Mouse (Mus musculus) liver, embryonic 11.5 days (tissue): ENCODE results near the gene Slc39a13. TPM values are rescaled to one million over a fixed set of nuclear protein-coding genes. Genes with fewer than 3 reads are reported as not detected.

ENCODE experiments used
- ATAC-seq: fragments of 200-750 bp; cut with Nextera tagmentation; replicated peaks from 2 replicates; pipeline ENCODE4 v1.8.0; 2017; ENCODE audit warnings: moderate number of reproducible peaks, mild to moderate bottlenecking, moderate TSS enrichment, moderate library complexity; ENCODE audit not compliant: low FRiP score
- DNase-seq: peaks from one replicate; pipeline ENCODE4 v3.0.0-alpha.2; 2017; ENCODE audit warnings: low spot score
- H3K27ac ChIP-seq: fragments of 300-500 bp; sonication (generic); 2 replicates; pipeline ENCODE4 v1.5.1; 2014; ENCODE audit warnings: mild to moderate bottlenecking, low read depth, low read length, control low read depth
- H3K27me3 ChIP-seq: fragments of 300-500 bp; sonication (generic); replicated peaks from 2 replicates; pipeline ENCODE4 v1.6.1; 2014; ENCODE audit warnings: low read length, mixed read lengths; ENCODE audit not compliant: control insufficient read depth, insufficient read depth
- H3K36me3 ChIP-seq: fragments of 300-500 bp; sonication (generic); 2 replicates; pipeline ENCODE4 v1.6.1; 2014; ENCODE audit warnings: mild to moderate bottlenecking, low read length, moderate library complexity, mixed read lengths; ENCODE audit not compliant: control insufficient read depth, insufficient read depth
- H3K4me1 ChIP-seq: fragments of 300-500 bp; sonication (generic); replicated peaks from 2 replicates; pipeline ENCODE4 v1.6.1; 2014; ENCODE audit warnings: low read length, mixed read lengths; ENCODE audit not compliant: control insufficient read depth, insufficient read depth
- H3K4me2 ChIP-seq: fragments of 300-500 bp; sonication (generic); 2 replicates; pipeline ENCODE4 v1.6.1; 2014; ENCODE audit warnings: mild to moderate bottlenecking, control low read depth, moderate library complexity
- H3K4me3 ChIP-seq: fragments of 300-500 bp; sonication (generic); 2 replicates; pipeline ENCODE4 v1.5.1; 2014; ENCODE audit warnings: low read depth, low read length, control low read depth
- H3K9ac ChIP-seq: fragments of 300-500 bp; sonication (generic); 2 replicates; pipeline ENCODE4 v1.6.1; 2014; ENCODE audit warnings: low read depth, low read length, control low read depth
- H3K9me3 ChIP-seq: fragments of 300-500 bp; sonication (generic); 2 replicates; pipeline ENCODE4 v1.6.1; 2016; ENCODE audit warnings: low read length, inconsistent platforms, mixed read lengths; ENCODE audit not compliant: control insufficient read depth
- WGBS: fragments of 180-500 bp; shearing (Covaris S2); extraction: QIAGEN DNeasy Blood & Tissue Kit; methylation state at CpG from one replicate; pipeline ENCODE4 v1.1.7; 2014; 5-methylcytosine and 5-hydroxymethylcytosine counted together
- polyA plus RNA-seq: library from polyadenylated mRNA; unstranded; fragments of >200 nt; fragmentation: Nextera tagmentation; extraction: Ambion mirVana; gene quantifications from 2 replicates; pipeline ENCODE4 v1.2.1, GENCODE M21; 2014

The Slc39a13 gene
- polyA plus RNA-seq, 1 experiment from 2014 or later = 19.6 TPM

GRCm38 (mm10) chr2:91085494-91086391, 15.5 kb upstream of the Slc39a13 start:
- 85% methylated on average over 14 of the region's 14 CpGs for WGBS
- Histone ChIP-seq H3K4me2 (no peak overlapping the region), H3K36me3 (no peaks in the 10 kb centered on the region), H3K27me3 (no peaks in the 10 kb centered on the region), H3K4me3 (no peak overlapping the region), H3K27ac (no peak overlapping the region), H3K4me1 (peaks cover 13% of the 10 kb centered on the region), H3K9ac (no peak overlapping the region), H3K9me3 (no peaks in the 10 kb centered on the region)
- ATAC-seq (no peak), DNase-seq (no peak)

- H3K27me3 ChIP-seq = no peaks in the 10 kb centered on the region
- H3K4me1 ChIP-seq = peaks cover 12% of the 10 kb centered on the region
- no peaks in the 10 kb centered on the region for H3K9me3 ChIP-seq
- no peaks in the 10 kb centered on the region for H3K36me3 ChIP-seq
- no peak overlapping the region for H3K4me3 ChIP-seq
- no peak for ATAC-seq
- DNase-seq = no peak
- H3K4me2 ChIP-seq = peak overlapping the region; percentile 12
- no peak overlapping the region for H3K9ac ChIP-seq
- H3K27ac ChIP-seq = peak overlapping the region; percentile 10; the same call in 1 of the 2 replicates
- WGBS = 64% methylated on average over 15 of the region's 15 CpGs
Measured at GRCm38 (mm10) chr2:91084179-91084820, 14.1 kb upstream of the Slc39a13 start.

GRCm38 (mm10) chr2:91083366-91083940, 13.2 kb upstream of the Slc39a13 start:
- 0 out of 2 replicates have a peak, but pooled peaks have one; percentile 4 for ATAC-seq
- DNase-seq = no peak
- peak overlapping the region; percentile 65; the same call in 1 of the 2 replicates for H3K27ac ChIP-seq
- peak overlapping the region; percentile 18 for H3K4me2 ChIP-seq
- no peaks in the 10 kb centered on the region for H3K9me3 ChIP-seq
- H3K4me3 ChIP-seq = no peak overlapping the region
- H3K36me3 ChIP-seq = no peaks in the 10 kb centered on the region
- H3K27me3 ChIP-seq = no peaks in the 10 kb centered on the region
- 50% methylated on average over 1 of the region's 1 CpGs for WGBS
- H3K4me1 ChIP-seq = peaks cover 11% of the 10 kb centered on the region
- H3K9ac ChIP-seq = no peak overlapping the region

GRCm38 (mm10) chr2:91082844-91083243, 12.6 kb upstream of the Slc39a13 start:
- peak; percentile 43 for ATAC-seq
- H3K36me3 ChIP-seq = no peaks in the 10 kb centered on the region
- H3K4me1 ChIP-seq = peaks cover 13% of the 10 kb centered on the region

GRCm38 (mm10) chr2:91081775-91082695, 11.8 kb upstream of the Slc39a13 start, which contains the start of gene Spi1:
TSS of gene Spi1 (plus strand) at chr2:91082390.
- WGBS = 67% methylated on average over 13 of the region's 13 CpGs
- Histone ChIP-seq H3K4me2 (peak within 1 kb of the TSS; percentile 18), H3K4me3 (no peak within 1 kb of the TSS)

More at GRCm38 (mm10) chr2:91082844-91083243, 12.6 kb upstream of the Slc39a13 start:
- WGBS = 30% methylated on average over 11 of the region's 11 CpGs
- H3K27ac ChIP-seq = peak overlapping the region; percentile 65
- no peaks in the 10 kb centered on the region for H3K9me3 ChIP-seq
- H3K27me3 ChIP-seq = no peaks in the 10 kb centered on the region
- peak; percentile 60 for DNase-seq
- peak overlapping the region; percentile 59 for H3K9ac ChIP-seq
- H3K4me3 ChIP-seq = no peak overlapping the region
- H3K4me2 ChIP-seq = peak overlapping the region; percentile 18

GRCm38 (mm10) chr2:91080784-91081513, 10.7 kb upstream of the Slc39a13 start:
- Histone ChIP-seq H3K9ac (no peak overlapping the region), H3K4me1 (peaks cover 13% of the 10 kb centered on the region), H3K4me2 (no peak overlapping the region), H3K36me3 (no peaks in the 10 kb centered on the region), H3K27me3 (no peaks in the 10 kb centered on the region), H3K9me3 (no peaks in the 10 kb centered on the region), H3K27ac (no peak overlapping the region), H3K4me3 (no peak overlapping the region)
- WGBS = 66% methylated on average over 8 of the region's 8 CpGs
- DNase-seq (no peak), ATAC-seq (no peak)

More at GRCm38 (mm10) chr2:91081775-91082695, 11.8 kb upstream of the Slc39a13 start, which contains the start of gene Spi1:
- Histone ChIP-seq H3K9ac (peak within 1 kb of the TSS; percentile 59), H3K4me1 (peaks cover 13% of the 10 kb centered on the region), H3K9me3 (no peaks in the 10 kb centered on the region), H3K27me3 (no peaks in the 10 kb centered on the region), H3K36me3 (no peaks in the 10 kb centered on the region), H3K27ac (peak within 1 kb of the TSS; percentile 65)
- DNase-seq (no peak), ATAC-seq (no peak)

- peaks cover 13% of the 10 kb centered on the region for H3K4me1 ChIP-seq
- no peaks in the 10 kb centered on the region for H3K27me3 ChIP-seq
- H3K9ac ChIP-seq = peak overlapping the region; percentile 61
- H3K4me2 ChIP-seq = peak overlapping the region; percentile 91
- DNase-seq (no peak), ATAC-seq (no peak)
- peak overlapping the region; percentile 59 for H3K27ac ChIP-seq
- H3K9me3 ChIP-seq = no peaks in the 10 kb centered on the region
- H3K36me3 ChIP-seq = no peaks in the 10 kb centered on the region
- peak overlapping the region; percentile 59 for H3K4me3 ChIP-seq
- 22% methylated on average over 5 of the region's 5 CpGs for WGBS
Measured at GRCm38 (mm10) chr2:91079026-91079384, 8.8 kb upstream of the Slc39a13 start.
